Mouse (Mus musculus): ENCODE measurements around the gene Nos1. TPM values are rescaled to one million over a fixed set of nuclear protein-coding genes. Genes with fewer than 3 reads are reported as not detected.
"Not testable (repeated sequence)": the region's sequence is repeated elsewhere in the genome, so short reads cannot be mapped to it uniquely, and the experiment has no call there.

Nos1 gene
- polyA plus RNA-seq, 2 experiments: 0.41 to 0.70 TPM

DNA sequence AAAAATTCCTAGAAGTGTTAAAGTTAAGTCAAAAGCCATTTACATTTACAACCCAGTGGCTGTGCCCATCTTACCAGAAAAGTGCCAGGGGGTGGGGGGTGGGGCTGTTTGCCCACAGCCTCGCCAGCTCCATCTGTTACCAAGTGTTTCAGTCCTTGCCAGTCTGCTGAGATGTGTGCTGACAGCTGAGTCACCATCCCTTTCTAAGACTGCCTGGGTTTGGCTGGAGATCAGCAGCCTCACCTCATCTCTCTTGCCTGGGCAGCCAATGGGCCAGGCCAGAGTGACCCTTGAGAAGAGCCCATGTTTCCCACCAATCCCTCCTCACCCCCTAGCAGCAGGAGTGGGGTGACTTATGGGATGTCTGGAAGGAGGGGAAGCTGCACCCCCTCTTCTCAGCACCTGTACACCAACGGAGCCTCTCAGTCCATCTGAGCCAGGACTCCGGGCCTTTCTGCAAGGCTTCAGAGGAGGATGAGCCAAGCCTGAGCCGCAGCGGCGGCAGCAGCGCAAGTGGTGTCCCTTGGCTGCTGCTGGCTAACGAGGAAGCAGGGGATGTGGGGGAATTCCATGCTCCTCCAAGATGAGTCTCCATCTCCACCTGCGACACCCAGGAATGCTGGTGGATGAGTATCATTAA, 100.2 kb downstream of the Nos1 start:
- no peaks in the 10 kb centered on the region for H3K27me3 ChIP-seq (ENCODE audit: control insufficient read depth, insufficient read depth, low read length)
- no peak for ATAC-seq (ENCODE audit: low FRiP score, low read depth)
- 82% methylated on average over 9 of the region's 9 CpGs for WGBS
- no peak for DNase-seq (ENCODE audit: low spot score)
- TF ChIP-seq POLR2A (IDR thresholded peaks at IDR 0.05; ENCODE audit: borderline replicate concordance, extremely low read depth, insufficient read depth, insufficient read length): no peak
- H3K4me3 ChIP-seq (replicated peaks; ENCODE audit: low read length): no peak overlapping the region
- no peaks in the 10 kb centered on the region for H3K9me3 ChIP-seq (ENCODE audit: control insufficient read depth, low read length)
- H3K27ac ChIP-seq (replicated peaks; ENCODE audit: low read depth, low read length): no peak overlapping the region
- H3K4me1 ChIP-seq (ENCODE audit: control insufficient read depth, insufficient read depth, low read length): no peaks in the 10 kb centered on the region
- no peak overlapping the region for H3K9ac ChIP-seq (ENCODE audit: low read depth, low read length, severe bottlenecking)
- H3K36me3 ChIP-seq (ENCODE audit: control insufficient read depth, insufficient read depth, low read length): no peaks in the 10 kb centered on the region
- no peak overlapping the region for H3K4me2 ChIP-seq (replicated peaks; ENCODE audit: low read depth, low read length, severe bottlenecking)

DNA sequence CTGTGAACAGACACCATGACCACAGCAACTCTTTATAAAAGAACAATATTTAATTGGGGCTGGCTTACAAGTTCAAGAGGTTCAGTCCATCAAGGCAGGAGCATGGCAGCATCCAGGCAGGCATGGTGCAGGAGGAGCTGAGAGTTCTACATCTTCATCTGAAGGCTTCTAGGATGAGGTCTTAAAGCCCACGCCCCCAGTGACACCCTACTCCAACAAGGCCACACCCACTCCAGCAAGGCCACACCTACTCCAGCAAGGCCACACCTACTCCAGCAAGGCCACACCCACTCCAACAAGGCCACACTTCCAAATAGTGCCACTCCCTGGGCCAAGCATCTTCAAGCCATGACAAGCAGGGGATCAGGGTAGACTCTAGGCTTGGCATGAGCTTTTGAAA, 101.6 kb downstream of the Nos1 start:
- H3K4me1 ChIP-seq (ENCODE audit: control insufficient read depth, insufficient read depth, low read length); H3K9ac ChIP-seq (ENCODE audit: low read depth, low read length, severe bottlenecking); H3K27ac ChIP-seq (replicated peaks; ENCODE audit: low read depth, low read length); DNase-seq (ENCODE audit: low spot score); ATAC-seq (ENCODE audit: low FRiP score, low read depth); H3K36me3 ChIP-seq (ENCODE audit: control insufficient read depth, insufficient read depth, low read length); H3K9me3 ChIP-seq (ENCODE audit: control insufficient read depth, low read length); H3K27me3 ChIP-seq (ENCODE audit: control insufficient read depth, insufficient read depth, low read length); H3K4me2 ChIP-seq (replicated peaks; ENCODE audit: low read depth, low read length, severe bottlenecking); H3K4me3 ChIP-seq (replicated peaks; ENCODE audit: low read length): not testable (repeated sequence)
- WGBS: 73% methylated on average over 1 of the region's 1 CpGs

DNA sequence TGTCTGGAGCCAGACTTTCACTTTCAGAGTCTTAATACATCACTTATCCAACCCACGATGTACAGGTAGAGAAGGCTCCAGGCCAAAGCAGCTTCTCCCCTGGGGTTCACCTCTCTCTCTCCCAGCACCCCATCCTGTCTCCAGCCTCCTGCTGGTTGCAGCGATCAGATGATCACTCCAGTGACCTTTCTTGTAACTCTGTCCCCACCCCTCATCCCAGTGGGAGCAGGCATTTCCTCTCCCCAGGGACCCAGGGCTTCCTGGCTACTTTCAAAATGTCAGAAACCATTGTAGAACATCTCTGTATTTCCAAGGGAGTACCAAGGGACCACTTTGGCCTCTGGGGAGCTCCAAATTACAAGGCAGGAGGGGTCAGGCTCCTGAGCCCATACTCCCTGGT, 104.2 kb downstream of the Nos1 start:
- Histone ChIP-seq H3K4me2 (replicated peaks; ENCODE audit: low read depth, low read length, severe bottlenecking) (no peak overlapping the region), H3K4me3 (replicated peaks; ENCODE audit: low read length) (no peak overlapping the region), H3K4me1 (ENCODE audit: control insufficient read depth, insufficient read depth, low read length) (no peaks in the 10 kb centered on the region), H3K9me3 (ENCODE audit: control insufficient read depth, low read length) (no peaks in the 10 kb centered on the region), H3K27me3 (ENCODE audit: control insufficient read depth, insufficient read depth, low read length) (no peaks in the 10 kb centered on the region), H3K9ac (ENCODE audit: low read depth, low read length, severe bottlenecking) (no peak overlapping the region), H3K36me3 (ENCODE audit: control insufficient read depth, insufficient read depth, low read length) (no peaks in the 10 kb centered on the region), H3K27ac (replicated peaks; ENCODE audit: low read depth, low read length) (no peak overlapping the region)
- WGBS: 77% methylated on average over 2 of the region's 2 CpGs
- DNase-seq (ENCODE audit: low spot score): no peak
- ATAC-seq (ENCODE audit: low FRiP score, low read depth): no peak
- TF ChIP-seq POLR2A (IDR thresholded peaks at IDR 0.05; ENCODE audit: borderline replicate concordance, extremely low read depth, insufficient read depth, insufficient read length): no peak

- Histone ChIP-seq H3K27ac (replicated peaks; ENCODE audit: low read depth, low read length) (no peak overlapping the region), H3K4me2 (replicated peaks; ENCODE audit: low read depth, low read length, severe bottlenecking) (no peak overlapping the region), H3K9ac (ENCODE audit: low read depth, low read length, severe bottlenecking) (no peak overlapping the region), H3K9me3 (ENCODE audit: control insufficient read depth, low read length) (no peaks in the 10 kb centered on the region), H3K4me3 (replicated peaks; ENCODE audit: low read length) (no peak overlapping the region), H3K36me3 (ENCODE audit: control insufficient read depth, insufficient read depth, low read length) (no peaks in the 10 kb centered on the region), H3K4me1 (ENCODE audit: control insufficient read depth, insufficient read depth, low read length) (no peaks in the 10 kb centered on the region), H3K27me3 (ENCODE audit: control insufficient read depth, insufficient read depth, low read length) (no peaks in the 10 kb centered on the region)
- 67% methylated on average over 3 of the region's 3 CpGs for WGBS
- DNase-seq (ENCODE audit: low spot score) (no peak), ATAC-seq (ENCODE audit: low FRiP score, low read depth) (no peak)
- TF ChIP-seq POLR2A (IDR thresholded peaks at IDR 0.05; ENCODE audit: borderline replicate concordance, extremely low read depth, insufficient read depth, insufficient read length): no peak
Observed at GRCm38 (mm10) chr5:117888126-117888525, 107.3 kb downstream of the Nos1 start.

- Histone ChIP-seq H3K4me2 (replicated peaks; ENCODE audit: low read depth, low read length, severe bottlenecking) (no peak overlapping the region), H3K36me3 (ENCODE audit: control insufficient read depth, insufficient read depth, low read length) (no peaks in the 10 kb centered on the region), H3K9ac (ENCODE audit: low read depth, low read length, severe bottlenecking) (no peak overlapping the region), H3K4me1 (ENCODE audit: control insufficient read depth, insufficient read depth, low read length) (no peaks in the 10 kb centered on the region), H3K4me3 (replicated peaks; ENCODE audit: low read length) (no peak overlapping the region), H3K9me3 (ENCODE audit: control insufficient read depth, low read length) (no peaks in the 10 kb centered on the region), H3K27ac (replicated peaks; ENCODE audit: low read depth, low read length) (no peak overlapping the region), H3K27me3 (ENCODE audit: control insufficient read depth, insufficient read depth, low read length) (no peaks in the 10 kb centered on the region)
- no peak for DNase-seq (ENCODE audit: low spot score)
- 40% methylated on average over 6 of the region's 6 CpGs for WGBS
- TF ChIP-seq POLR2A (IDR thresholded peaks at IDR 0.05; ENCODE audit: borderline replicate concordance, extremely low read depth, insufficient read depth, insufficient read length): no peak
- no peak for ATAC-seq (ENCODE audit: low FRiP score, low read depth)
Observed at GRCm38 (mm10) chr5:117888946-117889345, 108.1 kb downstream of the Nos1 start.

- Histone ChIP-seq H3K4me2 (replicated peaks; ENCODE audit: low read depth, low read length, severe bottlenecking) (no peak overlapping the region), H3K9ac (ENCODE audit: low read depth, low read length, severe bottlenecking) (no peak overlapping the region), H3K9me3 (ENCODE audit: control insufficient read depth, low read length) (no peaks in the 10 kb centered on the region), H3K4me1 (ENCODE audit: control insufficient read depth, insufficient read depth, low read length) (no peaks in the 10 kb centered on the region), H3K27me3 (ENCODE audit: control insufficient read depth, insufficient read depth, low read length) (no peaks in the 10 kb centered on the region), H3K36me3 (ENCODE audit: control insufficient read depth, insufficient read depth, low read length) (no peaks in the 10 kb centered on the region), H3K4me3 (replicated peaks; ENCODE audit: low read length) (no peak overlapping the region), H3K27ac (replicated peaks; ENCODE audit: low read depth, low read length) (no peak overlapping the region)
- no peak for DNase-seq (ENCODE audit: low spot score)
- no peak for ATAC-seq (ENCODE audit: low FRiP score, low read depth)
- TF ChIP-seq POLR2A (IDR thresholded peaks at IDR 0.05; ENCODE audit: borderline replicate concordance, extremely low read depth, insufficient read depth, insufficient read length): no peak
- WGBS: 71% methylated on average over 8 of the region's 8 CpGs
Observed at GRCm38 (mm10) chr5:117889571-117889970, 108.7 kb downstream of the Nos1 start.
